Mouse (Mus musculus) hindbrain, embryonic 16.5 days (tissue): ENCODE measurements around the gene Wnt7b. TPM values are rescaled to one million over a fixed set of nuclear protein-coding genes. Genes with fewer than 3 reads are reported as not detected.
A peak's percentile ranks its signal among the peaks of the same experiment; 100 is the strongest.

ENCODE experiments used
- ATAC-seq: fragments of 200-750 bp; cut with Nextera tagmentation; 2 replicates; pipeline ENCODE4 v1.8.0; 2017; ENCODE audit warnings: moderate TSS enrichment, moderate library complexity
- H3K27ac ChIP-seq: fragments of 300-500 bp; sonication (generic); 2 replicates; pipeline ENCODE4 v1.5.1; 2014; ENCODE audit warnings: low read depth, mild to moderate bottlenecking, control low read depth, low read length, moderate library complexity
- H3K27me3 ChIP-seq: fragments of 300-500 bp; sonication (generic); replicated peaks from 2 replicates; pipeline ENCODE4 v1.6.1; 2014; ENCODE audit warnings: low read length; ENCODE audit not compliant: control insufficient read depth, insufficient read depth
- H3K36me3 ChIP-seq: fragments of 300-500 bp; sonication (generic); 2 replicates; pipeline ENCODE4 v1.6.1; 2014; ENCODE audit warnings: mild to moderate bottlenecking, low read length, moderate library complexity, mixed read lengths; ENCODE audit not compliant: control insufficient read depth, insufficient read depth
- H3K4me1 ChIP-seq: fragments of 300-500 bp; sonication (generic); 2 replicates; pipeline ENCODE4 v1.6.1; 2014; ENCODE audit warnings: low read depth, low read length; ENCODE audit not compliant: control insufficient read depth, insufficient read depth
- H3K4me2 ChIP-seq: fragments of 300-500 bp; sonication (generic); 2 replicates; pipeline ENCODE4 v1.6.1; 2014; ENCODE audit warnings: mild to moderate bottlenecking, low read length, control low read depth, moderate library complexity
- H3K4me3 ChIP-seq: fragments of 300-500 bp; sonication (generic); 2 replicates; pipeline ENCODE4 v1.5.1; 2014; ENCODE audit warnings: mild to moderate bottlenecking, low read length, control low read depth, moderate library complexity
- H3K9ac ChIP-seq: fragments of 300-500 bp; sonication (generic); 2 replicates; pipeline ENCODE4 v1.6.1; 2014; ENCODE audit warnings: low read depth, mild to moderate bottlenecking, control low read depth, low read length, moderate library complexity
- H3K9me3 ChIP-seq: fragments of 300-500 bp; sonication (generic); 2 replicates; pipeline ENCODE4 v1.6.1; 2014; ENCODE audit warnings: mild to moderate bottlenecking, low read length, moderate library complexity; ENCODE audit not compliant: control insufficient read depth
- WGBS: fragments of 180-500 bp; shearing (Covaris S2); extraction: QIAGEN DNeasy Blood & Tissue Kit; methylation state at CpG from one replicate; pipeline ENCODE4 v1.1.7; 2014; 5-methylcytosine and 5-hydroxymethylcytosine counted together
- polyA plus RNA-seq: library from polyadenylated mRNA; unstranded; fragments of >200 nt; fragmentation: Nextera tagmentation; extraction: Ambion mirVana; gene quantifications from 2 replicates; pipeline ENCODE4 v1.2.1, GENCODE M21; 2015

Gene Wnt7b
- polyA plus RNA-seq, 1 experiment from 2014 or later: 26.4 TPM

GRCm38 (mm10) chr15:85603422-85603821 lies 21.1 kb upstream of the Wnt7b start:
- 47% methylated on average over 5 of the region's 5 CpGs for WGBS

GRCm38 (mm10) chr15:85602733-85603132 lies 20.5 kb upstream of the Wnt7b start:
- ATAC-seq: no peak
- Histone ChIP-seq H3K4me3 (no peak overlapping the region), H3K9me3 (no peaks in the 10 kb centered on the region), H3K4me1 (no peaks in the 10 kb centered on the region; the same call in none of the 2 replicates), H3K36me3 (no peaks in the 10 kb centered on the region), H3K27ac (no peak overlapping the region), H3K9ac (no peak overlapping the region), H3K27me3 (no peaks in the 10 kb centered on the region), H3K4me2 (no peak overlapping the region)
- 84% methylated on average over 6 of the region's 6 CpGs for WGBS

More at GRCm38 (mm10) chr15:85603422-85603821, 21.1 kb upstream of the Wnt7b start:
- Histone ChIP-seq H3K36me3 (no peaks in the 10 kb centered on the region), H3K27me3 (no peaks in the 10 kb centered on the region), H3K4me1 (no peaks in the 10 kb centered on the region; the same call in none of the 2 replicates), H3K4me3 (no peak overlapping the region), H3K27ac (no peak overlapping the region), H3K9ac (no peak overlapping the region), H3K4me2 (no peak overlapping the region), H3K9me3 (no peaks in the 10 kb centered on the region)
- ATAC-seq: no peak

- Histone ChIP-seq H3K9ac (no peak overlapping the region), H3K4me3 (no peak overlapping the region), H3K9me3 (no peaks in the 10 kb centered on the region), H3K4me1 (no peaks in the 10 kb centered on the region; the same call in none of the 2 replicates), H3K27me3 (no peaks in the 10 kb centered on the region), H3K27ac (no peak overlapping the region), H3K4me2 (no peak overlapping the region), H3K36me3 (no peaks in the 10 kb centered on the region)
- 88% methylated on average over 5 of the region's 5 CpGs for WGBS
- ATAC-seq: no peak
Observed at GRCm38 (mm10) chr15:85602021-85602420, 19.7 kb upstream of the Wnt7b start.

- Histone ChIP-seq H3K27me3 (no peaks in the 10 kb centered on the region), H3K4me3 (no peak overlapping the region), H3K4me1 (no peaks in the 10 kb centered on the region; the same call in none of the 2 replicates), H3K4me2 (no peak overlapping the region), H3K9me3 (no peaks in the 10 kb centered on the region), H3K9ac (no peak overlapping the region), H3K27ac (no peak overlapping the region), H3K36me3 (no peaks in the 10 kb centered on the region)
- 65% methylated on average over 4 of the region's 4 CpGs for WGBS
- ATAC-seq: no peak
Observed at GRCm38 (mm10) chr15:85601202-85601601, 18.9 kb upstream of the Wnt7b start.

GRCm38 (mm10) chr15:85600696-85601094 lies 18.4 kb upstream of the Wnt7b start:
- Histone ChIP-seq H3K4me3 (no peak overlapping the region), H3K9me3 (no peaks in the 10 kb centered on the region), H3K9ac (no peak overlapping the region), H3K4me1 (no peaks in the 10 kb centered on the region; the same call in none of the 2 replicates), H3K4me2 (no peak overlapping the region), H3K27ac (no peak overlapping the region), H3K27me3 (no peaks in the 10 kb centered on the region), H3K36me3 (no peaks in the 10 kb centered on the region)
- WGBS: 40% methylated on average over 7 of the region's 7 CpGs
- ATAC-seq: no peak; the same call in 1 of the 2 replicates

- Histone ChIP-seq H3K4me3 (no peak overlapping the region), H3K27me3 (no peaks in the 10 kb centered on the region), H3K27ac (no peak overlapping the region), H3K9ac (no peak overlapping the region), H3K4me1 (no peaks in the 10 kb centered on the region; the same call in none of the 2 replicates), H3K9me3 (no peaks in the 10 kb centered on the region), H3K4me2 (no peak overlapping the region), H3K36me3 (no peaks in the 10 kb centered on the region)
- ATAC-seq: peak; percentile 67
- 26% methylated on average over 18 of the region's 18 CpGs for WGBS
Observed at GRCm38 (mm10) chr15:85599887-85600695, 17.8 kb upstream of the Wnt7b start.

- no peaks in the 10 kb centered on the region for H3K9me3 ChIP-seq
- ATAC-seq: peak; percentile 67
- H3K4me3 ChIP-seq: no peak overlapping the region
- no peaks in the 10 kb centered on the region for H3K36me3 ChIP-seq
- no peaks in the 10 kb centered on the region for H3K27me3 ChIP-seq
- H3K4me2 ChIP-seq: no peak overlapping the region
- no peak overlapping the region for H3K27ac ChIP-seq
- WGBS: 48% methylated on average over 17 of the region's 17 CpGs
- peak overlapping the region; percentile 5; the same call in 1 of the 2 replicates for H3K9ac ChIP-seq
- H3K4me1 ChIP-seq: no peaks in the 10 kb centered on the region; the same call in none of the 2 replicates
Observed at GRCm38 (mm10) chr15:85598984-85599886, 17.0 kb upstream of the Wnt7b start.

- Histone ChIP-seq H3K27me3 (no peaks in the 10 kb centered on the region), H3K9me3 (no peaks in the 10 kb centered on the region), H3K4me1 (no peaks in the 10 kb centered on the region; the same call in none of the 2 replicates), H3K4me2 (no peak overlapping the region), H3K27ac (no peak overlapping the region), H3K4me3 (no peak overlapping the region), H3K36me3 (no peaks in the 10 kb centered on the region), H3K9ac (no peak overlapping the region)
- 69% methylated on average over 5 of the region's 5 CpGs for WGBS
- no peak for ATAC-seq
Observed at GRCm38 (mm10) chr15:85598443-85598842, 16.2 kb upstream of the Wnt7b start.

GRCm38 (mm10) chr15:85597403-85597802 lies 15.1 kb upstream of the Wnt7b start:
- Histone ChIP-seq H3K9me3 (no peaks in the 10 kb centered on the region), H3K4me3 (no peak overlapping the region), H3K4me1 (no peaks in the 10 kb centered on the region; the same call in none of the 2 replicates), H3K36me3 (no peaks in the 10 kb centered on the region), H3K27me3 (no peaks in the 10 kb centered on the region), H3K27ac (no peak overlapping the region), H3K9ac (no peak overlapping the region), H3K4me2 (no peak overlapping the region)
- WGBS: 75% methylated on average over 3 of the region's 3 CpGs
- ATAC-seq: no peak
